Mouse (Mus musculus): ENCODE results near the gene Pou2f1.

DNA sequence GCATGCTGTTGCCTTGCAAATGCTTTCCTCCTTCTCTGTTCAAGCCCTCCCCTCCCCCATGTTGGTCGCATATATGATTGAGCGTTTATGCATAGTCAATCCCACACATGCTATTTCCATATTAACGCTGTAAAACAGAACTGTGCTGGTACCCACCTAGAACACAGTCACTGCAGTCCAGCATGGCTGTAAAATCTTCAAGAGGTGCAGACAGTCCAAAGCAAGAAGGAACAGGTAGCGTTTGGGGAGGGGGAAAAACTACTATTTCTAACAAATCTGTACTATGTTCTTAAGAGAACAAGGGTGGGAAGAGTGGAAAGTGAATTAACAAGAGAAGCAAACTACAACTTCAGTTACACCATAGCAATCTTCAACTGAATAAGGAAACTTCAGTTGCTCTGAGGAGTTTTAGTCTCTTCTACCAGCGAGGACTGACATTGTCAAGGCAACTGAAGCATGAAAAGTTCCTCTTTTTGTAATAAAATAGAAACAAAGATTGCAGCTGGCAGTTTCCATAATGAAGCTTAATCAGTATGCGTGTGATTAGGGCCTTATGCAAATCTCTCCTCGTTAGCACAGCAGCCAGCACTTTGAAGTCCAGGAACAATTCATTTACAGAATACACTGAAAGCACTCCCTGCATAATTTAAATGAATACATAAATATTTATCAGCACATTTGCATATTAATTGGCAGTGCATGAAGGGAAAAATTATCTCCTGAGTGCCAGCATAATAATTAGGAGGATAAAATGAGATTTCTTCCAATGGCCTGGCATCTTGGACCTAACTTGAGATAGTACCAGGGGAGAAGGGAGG is 67.6 kb downstream of the Pou2f1 start:
- TF ChIP-seq CTCF (IDR thresholded peaks at IDR 0.05), result no peak
- no peak for TF ChIP-seq POLR2A (IDR thresholded peaks at IDR 0.05; ENCODE audit: insufficient read depth, low read depth, low read length)
- TF ChIP-seq EP300 (IDR thresholded peaks at IDR 0.05; ENCODE audit: insufficient read depth, low read depth, low read length), result no peak
